ENCODE assay signal across 8 mouse cellular contexts in the genomic region with DNA sequence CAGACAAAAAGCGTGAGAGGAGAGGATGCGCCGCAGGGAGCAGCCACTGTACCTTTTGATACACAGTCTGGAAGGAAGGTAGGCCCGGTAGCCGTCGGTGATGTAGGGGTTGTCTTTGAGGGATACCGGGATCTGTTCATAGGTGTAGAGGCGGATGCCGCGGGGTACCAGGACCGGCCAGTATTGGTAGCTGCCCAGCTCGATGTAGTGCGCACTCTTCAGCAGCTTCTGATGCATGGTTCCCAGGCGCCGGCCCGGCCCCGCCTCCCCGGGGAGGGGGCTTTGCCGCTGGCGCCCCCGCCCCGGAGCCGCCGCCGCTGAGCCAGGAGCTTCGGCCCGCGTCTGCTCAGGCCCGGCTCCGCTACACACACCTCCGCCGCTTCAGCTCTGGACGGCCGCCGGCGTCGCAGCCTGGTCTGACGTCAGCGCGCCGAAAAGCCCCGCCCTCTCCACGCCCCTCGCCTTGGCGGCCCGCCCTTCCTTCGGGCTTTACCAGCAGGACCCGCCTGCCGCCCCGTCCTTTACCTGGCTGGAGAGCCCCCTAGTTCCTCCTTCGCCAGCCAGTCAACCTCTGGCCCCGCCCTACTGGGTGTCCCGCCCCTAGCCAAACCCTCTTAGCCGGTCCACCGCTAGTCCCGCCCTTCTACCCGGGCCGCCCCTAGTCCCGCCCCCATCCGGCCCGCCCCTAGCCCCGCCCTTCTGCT. TPM values are rescaled to one million over a fixed set of nuclear protein-coding genes. Genes with fewer than 3 reads are reported as not detected.
DNase-seq lines count a peak whose midpoint lies in the region; ATAC-seq lines count a peak whose summit lies in the region.

Gene Paqr3 (minus strand): TSS at position 390 of the 704 bp plus-strand sequence.

- H3K9me3 ChIP-seq in hindbrain, embryonic 15.5 days, result no peaks in the 10 kb centered on the region

- H3K4me2 ChIP-seq in hindbrain, embryonic 15.5 days, result peak within 1 kb of the TSS; percentile 64

- peaks cover 6% of the 10 kb centered on the region for H3K36me3 ChIP-seq in hindbrain, embryonic 15.5 days

- peak within 1 kb of the TSS; percentile 77 for H3K27ac ChIP-seq in hindbrain, embryonic 15.5 days (replicated peaks)

- H3K4me1 ChIP-seq in hindbrain, embryonic 15.5 days (replicated peaks), result peaks cover 31% of the 10 kb centered on the region

- under 1% methylated on average over 54 of the region's 62 CpGs for WGBS in hindbrain, embryonic 15.5 days

- peak; percentile 96 for DNase-seq in R1 (ENCODE audit: low read depth, low spot score)
- DNase-seq in cerebellum, postnatal 25 days, result peak; percentile 99
- DNase-seq in frontal cortex, postnatal 36 days (ENCODE audit: low spot score in 2 of 2), result peak; percentile 97 to 99
- DNase-seq in left cerebral cortex, adult 11 months (ENCODE audit: low spot score), result peak; percentile 94
- DNase-seq in lung, postnatal 4 days, result peak; percentile 98
- peak; percentile 87 for DNase-seq in retina, postnatal 7 days (ENCODE audit: low read depth, low spot score)
- DNase-seq in urinary bladder, adult 2 months (ENCODE audit: low spot score), result peak; percentile 98

- H3K27me3 ChIP-seq in hindbrain, embryonic 15.5 days, result no peaks in the 10 kb centered on the region

- peak; percentile 98 for ATAC-seq in hindbrain, embryonic 15.5 days (ENCODE audit: low FRiP score, low read depth)

- H3K4me3 ChIP-seq in hindbrain, embryonic 15.5 days, result peak within 1 kb of the TSS; percentile 84

- peak within 1 kb of the TSS; percentile 88 for H3K9ac ChIP-seq in hindbrain, embryonic 15.5 days

RNA-seq across cellular contexts. Expression of gene Paqr3, which starts in this region (rescaled TPM):
- polyA plus RNA-seq in hindbrain, embryonic 15.5 days (2015; fragmentation: Nextera tagmentation; extraction: Ambion mirVana), result 17.9 and 20.4 TPM in 2 replicates
- 11.0 and 14.3 TPM in 2 replicates for polyA plus RNA-seq in urinary bladder, adult 2 months (2012; rRNA removed)

Comparison
In these comparisons a context has a peak if more than half of its experiments do, and no peak if none do; other contexts are left out.
1. Peak in every context shown above with its lines: DNase-seq, ATAC-seq, H3K4me3 ChIP-seq and H3K27ac ChIP-seq.